Mouse (Mus musculus) thymus, adult 2 months (tissue): ENCODE data around the gene Rab37.

ENCODE experiments used
- CTCF ChIP-seq: fragments of 200-500 bp; IDR thresholded peaks from 2 replicates; pipeline ENCODE4 v1.5.1; 2012; ENCODE audit warnings: mild to moderate bottlenecking, control low read depth, low read length, moderate library complexity, borderline replicate concordance; ENCODE audit not compliant: control insufficient read depth, poor library complexity, insufficient read depth; ENCODE audit errors: extremely low read depth
- POLR2A ChIP-seq: fragments of 200-500 bp; IDR thresholded peaks from 2 replicates; pipeline ENCODE4 v1.6.1; 2012; ENCODE audit warnings: mild to moderate bottlenecking, low read length, control low read depth, moderate library complexity; ENCODE audit not compliant: control insufficient read depth, poor library complexity, insufficient read depth; ENCODE audit errors: extremely low read depth

GRCm38 (mm10) chr11:115208126-115208525 is 116.9 kb downstream of the Rab37 start:
- no peak for TF ChIP-seq POLR2A
- no peak for TF ChIP-seq CTCF
